Mouse (Mus musculus): Measurements from ENCODE around the gene Sema4g. TPM values are rescaled to one million over a fixed set of nuclear protein-coding genes. Genes with fewer than 3 reads are reported as not detected.

The Sema4g gene
- polyA plus RNA-seq, 1 experiment from 2014 or later = 4.9 TPM

DNA sequence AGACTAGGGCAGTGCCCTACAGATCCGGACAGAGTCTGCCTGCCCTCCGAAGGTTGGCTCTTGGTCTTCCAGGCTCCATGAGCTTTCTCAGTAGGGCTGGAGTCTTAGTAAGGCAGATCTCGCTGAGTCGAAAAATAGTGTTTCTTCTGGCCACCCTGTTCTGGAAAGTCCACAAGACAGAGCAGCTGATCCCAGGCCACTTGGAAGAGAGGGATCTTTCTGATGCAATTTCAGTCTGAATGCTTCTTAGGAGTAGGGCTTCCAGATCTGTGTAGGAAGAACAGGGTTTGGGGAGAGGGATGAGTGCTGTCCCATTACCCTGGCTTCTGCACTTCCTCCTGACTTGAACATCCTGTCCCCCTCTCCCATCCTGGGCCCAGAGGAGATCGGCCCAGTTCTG is 56.8 kb downstream of the Sema4g start, which contains the start of gene Pdzd7:
Gene Pdzd7 (minus strand): TSS at position 67 of the 400 bp plus-strand sequence.
- Histone ChIP-seq H3K4me1 (peaks cover 31% of the 10 kb centered on the region), H3K4me2 (peak within 1 kb of the TSS; percentile 87), H3K36me3 (peaks cover 10% of the 10 kb centered on the region), H3K4me3 (peak within 1 kb of the TSS; percentile 57), H3K9ac (0 out of 2 replicates have a peak within 1 kb of the TSS, but pooled peaks have one; percentile 50), H3K9me3 (no peaks in the 10 kb centered on the region), H3K27me3 (peaks cover 24% of the 10 kb centered on the region), H3K27ac (0 out of 2 replicates have a peak within 1 kb of the TSS, but pooled peaks have one; percentile 96)
- 74% methylated on average over 5 of the region's 5 CpGs for WGBS
- ATAC-seq (ENCODE audit: insufficient number of reproducible peaks, low FRiP score, low TSS enrichment, low read depth) = no peak

DNA sequence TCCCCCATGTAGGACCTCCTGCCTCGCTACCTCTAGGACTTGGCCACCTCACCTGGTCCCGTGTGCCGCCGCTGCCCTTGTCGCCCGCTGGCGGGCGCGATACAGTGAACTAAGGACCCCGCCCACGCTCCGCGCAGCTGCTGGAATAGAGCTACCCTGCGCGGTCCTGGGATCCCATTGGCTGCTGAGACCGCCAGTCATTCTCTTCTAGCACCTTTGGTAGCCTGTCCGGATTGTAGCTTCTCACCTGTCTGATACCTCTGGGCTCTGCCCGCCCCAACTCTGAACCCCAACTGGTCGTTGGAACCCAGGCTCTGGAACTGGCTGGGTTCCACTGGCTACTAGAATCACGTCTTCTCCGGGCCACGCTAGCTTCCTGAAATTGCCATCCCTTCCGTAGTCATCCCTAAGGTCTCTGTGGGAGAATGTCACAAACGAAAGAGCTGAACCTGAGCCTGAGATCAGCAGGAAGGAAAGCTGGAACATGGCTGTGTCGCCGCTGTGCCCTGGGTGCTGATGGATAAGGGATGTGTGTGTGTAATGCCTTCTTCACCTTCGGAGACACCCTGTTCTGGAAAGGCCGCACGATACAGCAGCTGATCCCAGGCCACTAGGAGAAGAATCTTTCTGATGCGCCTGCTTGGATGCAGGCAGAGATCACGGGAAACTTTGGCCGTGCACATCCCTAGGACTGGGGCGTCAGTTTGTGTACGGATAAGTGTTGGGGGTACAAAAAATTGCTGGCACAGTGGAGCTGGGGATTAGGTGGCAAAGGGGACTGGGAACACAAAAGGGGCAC is 57.8 kb downstream of the Sema4g start:
- peaks cover 16% of the 10 kb centered on the region for H3K36me3 ChIP-seq
- H3K27ac ChIP-seq = peak overlapping the region; percentile 96
- peaks cover 31% of the 10 kb centered on the region for H3K4me1 ChIP-seq
- no peak for ATAC-seq (ENCODE audit: insufficient number of reproducible peaks, low FRiP score, low TSS enrichment, low read depth)
- peak overlapping the region; percentile 50; the same call in 1 of the 2 replicates for H3K9ac ChIP-seq
- peak overlapping the region; percentile 87 for H3K4me2 ChIP-seq
- peaks cover 24% of the 10 kb centered on the region for H3K27me3 ChIP-seq
- 2% methylated on average over 34 of the region's 34 CpGs for WGBS
- H3K9me3 ChIP-seq = no peaks in the 10 kb centered on the region
- peak overlapping the region; percentile 57 for H3K4me3 ChIP-seq

DNA sequence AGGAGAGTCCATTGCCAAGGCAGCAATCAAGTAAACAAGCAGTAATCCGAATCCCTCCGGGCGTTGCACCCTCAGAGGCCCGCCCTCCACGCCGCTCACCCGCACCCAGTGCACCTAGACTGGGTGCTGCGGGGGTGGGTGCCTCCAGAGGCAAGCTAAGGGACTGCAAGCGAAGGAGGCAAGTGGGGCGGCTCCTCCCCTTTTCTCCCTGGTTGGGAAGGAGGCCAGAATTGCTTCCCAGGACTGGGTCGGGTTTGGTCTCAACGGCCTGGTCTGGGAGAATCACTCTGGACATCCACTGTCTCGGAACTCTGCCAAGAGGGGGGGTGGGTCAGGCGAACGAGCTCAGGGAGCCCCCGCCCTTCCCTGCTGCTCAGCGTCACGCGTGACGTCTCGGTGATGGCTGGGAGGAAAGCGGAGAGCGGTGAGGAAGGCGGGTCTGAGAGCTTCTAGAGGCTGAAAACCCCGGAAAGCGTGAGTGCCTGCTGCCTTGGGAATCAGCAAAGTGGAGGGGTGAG is 58.6 kb downstream of the Sema4g start, which contains the start of gene Sfxn3:
Gene Sfxn3 (plus strand): TSS at position 87 of the 518 bp plus-strand sequence.
- 0% methylated on average over 26 of the region's 26 CpGs for WGBS
- peak; percentile 80 for ATAC-seq (ENCODE audit: insufficient number of reproducible peaks, low FRiP score, low TSS enrichment, low read depth)
- Histone ChIP-seq H3K4me3 (peak within 1 kb of the TSS; percentile 57), H3K27ac (peak within 1 kb of the TSS; percentile 96), H3K9ac (peak within 1 kb of the TSS; percentile 50), H3K4me1 (peaks cover 31% of the 10 kb centered on the region), H3K27me3 (peaks cover 24% of the 10 kb centered on the region), H3K36me3 (peaks cover 23% of the 10 kb centered on the region), H3K4me2 (peak within 1 kb of the TSS; percentile 87), H3K9me3 (no peaks in the 10 kb centered on the region)

DNA sequence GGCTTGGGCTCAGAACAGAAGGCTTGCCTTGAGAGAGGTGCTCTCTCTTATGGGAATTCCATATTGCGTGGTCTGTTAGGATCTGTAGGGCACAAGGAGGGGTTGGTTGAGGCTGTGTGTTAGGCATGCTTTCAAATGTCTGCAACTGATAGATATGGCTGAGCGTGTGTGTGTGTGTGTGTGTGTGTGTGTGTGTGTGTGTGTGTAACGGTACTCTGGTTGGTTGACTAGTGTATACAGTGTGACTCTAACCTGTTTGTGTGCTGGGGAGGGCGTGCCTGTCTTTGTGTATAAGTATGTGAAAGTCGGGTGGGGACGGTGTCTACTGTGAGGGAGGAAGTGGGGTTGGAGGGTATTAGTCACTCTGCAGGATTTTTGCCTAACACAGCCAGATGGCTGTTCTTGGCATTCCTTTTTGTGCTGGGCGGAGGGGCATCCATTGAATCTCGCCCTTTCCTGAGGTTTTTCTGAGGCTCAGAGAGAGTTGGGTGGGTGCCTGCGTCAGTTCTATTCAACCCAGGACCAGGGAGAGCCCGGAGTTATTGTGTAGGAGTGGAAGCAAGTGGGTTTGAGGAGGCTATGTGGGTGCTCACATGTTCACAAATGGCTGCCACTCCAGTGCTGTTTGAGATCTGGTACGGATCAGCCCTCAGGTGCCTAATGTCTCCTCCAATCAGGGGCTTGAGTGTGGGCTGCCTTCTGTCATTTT is 59.2 kb downstream of the Sema4g start:
- Histone ChIP-seq H3K36me3 (peaks cover 29% of the 10 kb centered on the region), H3K9ac (peak overlapping the region; percentile 50), H3K4me2 (peak overlapping the region; percentile 87), H3K27me3 (peaks cover 24% of the 10 kb centered on the region), H3K27ac (peak overlapping the region; percentile 96), H3K9me3 (no peaks in the 10 kb centered on the region), H3K4me3 (peak overlapping the region; percentile 57), H3K4me1 (peaks cover 31% of the 10 kb centered on the region)
- peak; percentile 72; the same call in 1 of the 2 replicates for ATAC-seq (ENCODE audit: insufficient number of reproducible peaks, low FRiP score, low TSS enrichment, low read depth)
- 19% methylated on average over 11 of the region's 11 CpGs for WGBS

- Histone ChIP-seq H3K9ac (peak overlapping the region; percentile 50), H3K9me3 (no peaks in the 10 kb centered on the region), H3K27ac (peak overlapping the region; percentile 96), H3K4me2 (peak overlapping the region; percentile 87), H3K36me3 (peaks cover 36% of the 10 kb centered on the region), H3K4me3 (peak overlapping the region; percentile 57), H3K4me1 (peaks cover 31% of the 10 kb centered on the region), H3K27me3 (peaks cover 24% of the 10 kb centered on the region)
- no peak for ATAC-seq (ENCODE audit: insufficient number of reproducible peaks, low FRiP score, low TSS enrichment, low read depth)
- WGBS = 71% methylated on average over 12 of the region's 12 CpGs
Observed at GRCm38 (mm10) chr19:45048644-45049365, 59.9 kb downstream of the Sema4g start.

DNA sequence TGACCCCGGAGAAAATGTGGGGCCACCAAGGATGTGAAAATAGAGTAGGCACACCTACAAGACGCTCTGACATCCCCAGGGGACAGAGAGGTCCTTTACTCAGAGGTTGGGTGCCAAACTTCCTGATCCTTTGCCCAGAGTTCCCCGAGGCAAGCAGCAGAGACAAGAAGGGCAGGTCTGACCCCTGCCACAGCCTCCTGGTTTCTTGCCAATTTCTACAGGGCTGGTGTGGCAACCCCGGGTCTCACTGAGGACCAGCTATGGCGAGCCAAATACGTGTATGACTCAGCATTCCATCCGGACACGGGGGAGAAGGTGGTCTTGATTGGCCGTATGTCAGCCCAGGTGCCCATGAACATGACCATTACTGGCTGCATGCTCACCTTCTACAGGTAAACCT is 60.6 kb downstream of the Sema4g start:
- Histone ChIP-seq H3K27ac (no peak overlapping the region), H3K4me1 (peaks cover 31% of the 10 kb centered on the region), H3K9me3 (no peaks in the 10 kb centered on the region), H3K4me3 (no peak overlapping the region), H3K27me3 (peaks cover 19% of the 10 kb centered on the region), H3K36me3 (peaks cover 44% of the 10 kb centered on the region), H3K9ac (no peak overlapping the region), H3K4me2 (no peak overlapping the region)
- WGBS = 77% methylated on average over 9 of the region's 9 CpGs
- no peak for ATAC-seq (ENCODE audit: insufficient number of reproducible peaks, low FRiP score, low TSS enrichment, low read depth)

Other genes starting within 250 kb of the Sema4g start
- not detected in 2 replicates for gene Pax2, start 233.1 kb upstream of the Sema4g start, polyA plus RNA-seq (2015; fragmentation: Nextera tagmentation; extraction: Ambion mirVana)
- 29.1 and 29.2 TPM in 2 replicates for gene Slf2, start 58.0 kb upstream of the Sema4g start, polyA plus RNA-seq (2015; fragmentation: Nextera tagmentation; extraction: Ambion mirVana)
- gene Twnk, start 16.6 kb downstream of the Sema4g start, polyA plus RNA-seq (2015; fragmentation: Nextera tagmentation; extraction: Ambion mirVana) = 19.6 and 19.8 TPM in 2 replicates
- gene Mrpl43, start 17.3 kb downstream of the Sema4g start, polyA plus RNA-seq (2015; fragmentation: Nextera tagmentation; extraction: Ambion mirVana) = 62.5 and 65.1 TPM in 2 replicates
- 66.8 and 68.3 TPM in 2 replicates for gene Lzts2, start 25.3 kb downstream of the Sema4g start, polyA plus RNA-seq (2015; fragmentation: Nextera tagmentation; extraction: Ambion mirVana)
- 0.16 and 0.37 TPM in 2 replicates for gene Pdzd7, start 56.6 kb downstream of the Sema4g start, polyA plus RNA-seq (2015; fragmentation: Nextera tagmentation; extraction: Ambion mirVana)
- gene Sfxn3, start 58.4 kb downstream of the Sema4g start, polyA plus RNA-seq (2015; fragmentation: Nextera tagmentation; extraction: Ambion mirVana) = 33.8 and 36.9 TPM in 2 replicates
- gene Kazald1, start 86.1 kb downstream of the Sema4g start, polyA plus RNA-seq (2015; fragmentation: Nextera tagmentation; extraction: Ambion mirVana) = 38.5 and 60.8 TPM in 2 replicates
- gene Tlx1, start 161.6 kb downstream of the Sema4g start, polyA plus RNA-seq (2015; fragmentation: Nextera tagmentation; extraction: Ambion mirVana) = 0.87 and 0.88 TPM in 2 replicates
- 0.64 and 1.5 TPM in 2 replicates for gene Lbx1, start 246.7 kb downstream of the Sema4g start, polyA plus RNA-seq (2015; fragmentation: Nextera tagmentation; extraction: Ambion mirVana)

All from limb, embryonic 15.5 days (tissue).